Mouse (Mus musculus) E14TG2a.4 (cell line): ENCODE measurements at regions not wholly inside any gene's neighbourhood (a gene's known extent, or its start where the extent isn't known, plus 50 kb on each side); places are given as distances from the start of the nearest gene placed in this dataset.

Experiments
- H3K27me3 ChIP-seq: 2 replicates; pipeline ENCODE4 v1.6.1; 2014; ENCODE audit warnings: low read length, control low read depth; ENCODE audit not compliant: insufficient read depth
- H3K36me3 ChIP-seq: 2 replicates; pipeline ENCODE4 v1.6.1; 2014; ENCODE audit warnings: low read length, control low read depth; ENCODE audit not compliant: insufficient read depth
- H3K4me1 ChIP-seq: replicated peaks from 2 replicates; pipeline ENCODE4 v1.6.1; 2014; ENCODE audit warnings: low read depth, low read length, control low read depth
- H3K4me3 ChIP-seq: replicated peaks from 2 replicates; pipeline ENCODE4 v1.5.1; 2014; ENCODE audit warnings: mild to moderate bottlenecking, low read length
- H3K9me3 ChIP-seq: 2 replicates; pipeline ENCODE4 v1.6.1; 2014; ENCODE audit warnings: low read length, control low read depth
- CTCF ChIP-seq: conservative IDR thresholded peaks from 2 replicates; pipeline ENCODE4 v1.5.1; 2014; ENCODE audit warnings: low read length
- NANOG ChIP-seq: IDR thresholded peaks from 2 replicates; pipeline ENCODE4 v1.6.1; 2014; ENCODE audit warnings: borderline replicate concordance, low read length, mixed read lengths
- POU5F1 ChIP-seq: IDR thresholded peaks from 2 replicates; pipeline ENCODE4 v1.6.1; 2014; ENCODE audit warnings: low read length, borderline replicate concordance

- H3K36me3 ChIP-seq, result no peaks in the 10 kb centered on the region
- no peak overlapping the region for H3K4me3 ChIP-seq
- TF ChIP-seq POU5F1 (no peak), CTCF (no peak), NANOG (no peak)
- no peaks in the 10 kb centered on the region for H3K9me3 ChIP-seq
- H3K27me3 ChIP-seq, result no peaks in the 10 kb centered on the region
- no peaks in the 10 kb centered on the region for H3K4me1 ChIP-seq
Measured at GRCm38 (mm10) chr14:81456396-81456795, 1472.5 kb downstream of the Olfm4 start.

GRCm38 (mm10) chr14:81479261-81479660, 1495.4 kb downstream of the Olfm4 start:
- Histone ChIP-seq H3K9me3 (no peaks in the 10 kb centered on the region), H3K36me3 (no peaks in the 10 kb centered on the region), H3K4me3 (no peak overlapping the region), H3K27me3 (no peaks in the 10 kb centered on the region), H3K4me1 (peaks cover 5% of the 10 kb centered on the region; the same call in 1 of the 2 replicates)
- TF ChIP-seq CTCF (no peak), POU5F1 (no peak), NANOG (peak; percentile 37; the same call in 1 of the 2 replicates)

GRCm38 (mm10) chr14:81483594-81483993, 1499.7 kb downstream of the Olfm4 start:
- Histone ChIP-seq H3K36me3 (no peaks in the 10 kb centered on the region), H3K27me3 (no peaks in the 10 kb centered on the region), H3K9me3 (peaks cover 8% of the 10 kb centered on the region; the same call in 1 of the 2 replicates), H3K4me1 (peaks cover 5% of the 10 kb centered on the region; the same call in 1 of the 2 replicates), H3K4me3 (no peak overlapping the region)
- TF ChIP-seq NANOG (no peak), POU5F1 (no peak), CTCF (no peak)

GRCm38 (mm10) chr14:81508934-81509333, 1525.1 kb downstream of the Olfm4 start:
- no peaks in the 10 kb centered on the region for H3K36me3 ChIP-seq
- H3K27me3 ChIP-seq, result no peaks in the 10 kb centered on the region
- no peak overlapping the region for H3K4me3 ChIP-seq
- TF ChIP-seq POU5F1 (no peak), CTCF (no peak), NANOG (no peak)
- H3K4me1 ChIP-seq, result no peaks in the 10 kb centered on the region
- H3K9me3 ChIP-seq, result no peaks in the 10 kb centered on the region; the same call in 1 of the 2 replicates
